Mouse (Mus musculus): ENCODE measurements around the gene Pfkfb4.

Gene Pfkfb4

GRCm38 (mm10) chr9:109038901-109039364, 47.4 kb downstream of the Pfkfb4 start:
- DNase-seq = peak; percentile 75

- DNase-seq = peak; percentile 7
Observed at GRCm38 (mm10) chr9:109039681-109040080, 48.1 kb downstream of the Pfkfb4 start.

GRCm38 (mm10) chr9:109040216-109040615, 48.6 kb downstream of the Pfkfb4 start:
- peak; percentile 45 for DNase-seq

- peak; percentile 21 for DNase-seq
Observed at GRCm38 (mm10) chr9:109040906-109041305, 49.3 kb downstream of the Pfkfb4 start.

- DNase-seq = peak; percentile 17
Observed at GRCm38 (mm10) chr9:109041351-109041750, 49.8 kb downstream of the Pfkfb4 start.

GRCm38 (mm10) chr9:109046306-109046705, 54.7 kb downstream of the Pfkfb4 start:
- peak; percentile 54 for DNase-seq

GRCm38 (mm10) chr9:109049316-109049715, 57.7 kb downstream of the Pfkfb4 start:
- DNase-seq = no peak

- no peak for DNase-seq
Observed at GRCm38 (mm10) chr9:109049996-109050673, 58.6 kb downstream of the Pfkfb4 start.

GRCm38 (mm10) chr9:109050674-109050997, 59.1 kb downstream of the Pfkfb4 start:
- DNase-seq = no peak

GRCm38 (mm10) chr9:109051011-109051501, 59.5 kb downstream of the Pfkfb4 start:
- DNase-seq = peak; percentile 5

GRCm38 (mm10) chr9:109051651-109052489, 60.3 kb downstream of the Pfkfb4 start:
- DNase-seq = peak; percentile 9

GRCm38 (mm10) chr9:109052490-109053260, 61.1 kb downstream of the Pfkfb4 start:
- peak; percentile 14 for DNase-seq

GRCm38 (mm10) chr9:109053366-109053765, 61.8 kb downstream of the Pfkfb4 start:
- DNase-seq = peak; percentile 18

- DNase-seq = peak; percentile 14
Observed at GRCm38 (mm10) chr9:109053851-109054250, 62.3 kb downstream of the Pfkfb4 start.

GRCm38 (mm10) chr9:109054712-109055111, 63.1 kb downstream of the Pfkfb4 start:
- DNase-seq = peak; percentile 76

GRCm38 (mm10) chr9:109055271-109056030, 63.9 kb downstream of the Pfkfb4 start:
- peak; percentile 54 for DNase-seq

- no peak for DNase-seq
Observed at GRCm38 (mm10) chr9:109056081-109056690, 64.6 kb downstream of the Pfkfb4 start.

- no peak for DNase-seq
Observed at GRCm38 (mm10) chr9:109056916-109057315, 65.3 kb downstream of the Pfkfb4 start.

- DNase-seq = no peak
Observed at GRCm38 (mm10) chr9:109057543-109057942, 66.0 kb downstream of the Pfkfb4 start.

- no peak for DNase-seq
Observed at GRCm38 (mm10) chr9:109058006-109058765, 66.6 kb downstream of the Pfkfb4 start.
